In genomic region chr1:27883771-27884170, GRCm38 (mm10) we compare ENCODE assay signal across 28 mouse cellular contexts.
DNase-seq lines count a peak whose midpoint lies in the region; ATAC-seq and TF ChIP-seq lines count a peak whose summit lies in the region.
"Had no signal": no experiment of that assay in that cellular context is flagged by ENCODE, and none has a peak within 500 bp of the region (broad histone marks: within the 10 kb centered on the region; RNA-seq: fewer than 3 reads in every experiment).

No protein-coding gene starts in this region.

- H3K9me3 ChIP-seq in kidney, embryonic 16.5 days (ENCODE audit: low read length), result no peaks in the 10 kb centered on the region
- H3K9me3 ChIP-seq in liver, postnatal 0 days (ENCODE audit: low read length), result no peaks in the 10 kb centered on the region
- no peaks in the 10 kb centered on the region for H3K9me3 ChIP-seq in liver, embryonic 12.5 days (replicated peaks)
- H3K9me3 ChIP-seq: embryonic facial prominence, embryonic 10.5 days; embryonic facial prominence, embryonic 13.5 days; forebrain, embryonic 12.5 days; forebrain, embryonic 15.5 days; heart, embryonic 12.5 days; heart, embryonic 15.5 days; hindbrain, embryonic 10.5 days; hindbrain, embryonic 13.5 days had no signal

- no peak overlapping the region for H3K9ac ChIP-seq in kidney, embryonic 16.5 days (replicated peaks; ENCODE audit: low read length)
- no peak overlapping the region for H3K9ac ChIP-seq in liver, postnatal 0 days (replicated peaks)
- no peak overlapping the region for H3K9ac ChIP-seq in liver, embryonic 12.5 days
- H3K9ac ChIP-seq: embryonic facial prominence, embryonic 13.5 days; forebrain, embryonic 12.5 days; forebrain, embryonic 15.5 days; heart, embryonic 12.5 days; heart, embryonic 15.5 days; hindbrain, embryonic 13.5 days had no signal

- H3K4me3 ChIP-seq in kidney, embryonic 16.5 days (ENCODE audit: low read length), result no peak overlapping the region
- H3K4me3 ChIP-seq in liver, postnatal 0 days (ENCODE audit: low read depth, low read length), result no peak overlapping the region
- no peak overlapping the region for H3K4me3 ChIP-seq in liver, embryonic 12.5 days
- H3K4me3 ChIP-seq: embryonic facial prominence, embryonic 10.5 days; embryonic facial prominence, embryonic 13.5 days; erythroblast, embryonic 14.5 days; forebrain, embryonic 12.5 days; forebrain, embryonic 15.5 days; heart, embryonic 12.5 days; heart, embryonic 15.5 days; hindbrain, embryonic 10.5 days; hindbrain, embryonic 13.5 days had no signal

- no peak overlapping the region for H3K4me2 ChIP-seq in kidney, embryonic 16.5 days (replicated peaks; ENCODE audit: low read depth, low read length)
- no peak overlapping the region for H3K4me2 ChIP-seq in liver, postnatal 0 days (ENCODE audit: low read depth, low read length)
- H3K4me2 ChIP-seq in liver, embryonic 12.5 days, result no peak overlapping the region
- H3K4me2 ChIP-seq: embryonic facial prominence, embryonic 13.5 days; forebrain, embryonic 12.5 days; forebrain, embryonic 15.5 days; heart, embryonic 12.5 days; heart, embryonic 15.5 days; hindbrain, embryonic 13.5 days had no signal

- no peak overlapping the region for H3K27ac ChIP-seq in kidney, embryonic 16.5 days (ENCODE audit: low read length)
- no peak overlapping the region for H3K27ac ChIP-seq in liver, postnatal 0 days (ENCODE audit: low read depth)
- H3K27ac ChIP-seq in liver, embryonic 12.5 days, result no peak overlapping the region
- H3K27ac ChIP-seq: embryonic facial prominence, embryonic 10.5 days; embryonic facial prominence, embryonic 13.5 days; forebrain, embryonic 12.5 days; forebrain, embryonic 15.5 days; heart, embryonic 15.5 days; hindbrain, embryonic 10.5 days; hindbrain, embryonic 13.5 days had no signal

- H3K36me3 ChIP-seq in kidney, embryonic 16.5 days (ENCODE audit: insufficient read depth, low read length), result no peaks in the 10 kb centered on the region
- H3K36me3 ChIP-seq in liver, postnatal 0 days (replicated peaks; ENCODE audit: insufficient read depth, low read length), result no peaks in the 10 kb centered on the region
- no peaks in the 10 kb centered on the region for H3K36me3 ChIP-seq in liver, embryonic 12.5 days
- H3K36me3 ChIP-seq: embryonic facial prominence, embryonic 10.5 days; embryonic facial prominence, embryonic 13.5 days; forebrain, embryonic 12.5 days; forebrain, embryonic 15.5 days; heart, embryonic 12.5 days; heart, embryonic 15.5 days; hindbrain, embryonic 10.5 days; hindbrain, embryonic 13.5 days had no signal

- peak; percentile 69; the same call in 1 of the 2 replicates for ATAC-seq in kidney, embryonic 16.5 days (ENCODE audit: low FRiP score, low TSS enrichment)
- peak; percentile 62 for ATAC-seq in liver, postnatal 0 days
- ATAC-seq in liver, embryonic 12.5 days, result no peak
- ATAC-seq: forebrain, embryonic 15.5 days had no signal

- TF ChIP-seq EP300 in liver, postnatal 0 days (IDR thresholded peaks at IDR 0.05; ENCODE audit: low read depth), result no peak

- H3K4me1 ChIP-seq in kidney, embryonic 16.5 days (ENCODE audit: insufficient read depth, low read length), result no peaks in the 10 kb centered on the region
- H3K4me1 ChIP-seq in liver, postnatal 0 days (ENCODE audit: insufficient read depth), result no peaks in the 10 kb centered on the region
- no peaks in the 10 kb centered on the region for H3K4me1 ChIP-seq in liver, embryonic 12.5 days
- H3K4me1 ChIP-seq: embryonic facial prominence, embryonic 10.5 days; embryonic facial prominence, embryonic 13.5 days; forebrain, embryonic 12.5 days; forebrain, embryonic 15.5 days; heart, embryonic 12.5 days; heart, embryonic 15.5 days; hindbrain, embryonic 10.5 days; hindbrain, embryonic 13.5 days had no signal

- intact Hi-C loops in left cerebral cortex, postnatal 25 days (cut with DNase I), result loop anchor here (10.0 kb wide), 1 partner anchor 979 kb away; no protein-coding TSS in a partner anchor

- no peak for TF ChIP-seq CTCF in liver, postnatal 0 days (IDR thresholded peaks at IDR 0.05; ENCODE audit: low read depth)

- peak; percentile 8 to 90 for DNase-seq in kidney, adult 8-10 months
- no peak for DNase-seq in kidney, adult 11 months
- no peak for DNase-seq in kidney, postnatal 4 days
- no peak for DNase-seq in liver, postnatal 0 days
- no peak for DNase-seq in left cerebral cortex, postnatal 25 days (ENCODE audit: low spot score in 2 of 2)
- DNase-seq: adrenal gland, adult 2 months; adrenal gland, postnatal 25 days; B cell, adult 2 months; cerebellum, adult 11-12 months; cerebellum, adult 8-10 months; cerebellum, postnatal 10 days; cerebellum, postnatal 36 days; embryo, embryonic 11 days; gastrocnemius, postnatal 25 days; heart, adult 18-20 months; heart, postnatal 10 days; heart, postnatal 36 days had no signal

- H3K27me3 ChIP-seq in kidney, embryonic 16.5 days (ENCODE audit: insufficient read depth, low read length), result no peaks in the 10 kb centered on the region
- no peaks in the 10 kb centered on the region for H3K27me3 ChIP-seq in liver, postnatal 0 days (ENCODE audit: insufficient read depth, low read length)
- H3K27me3 ChIP-seq in liver, embryonic 12.5 days (replicated peaks), result no peaks in the 10 kb centered on the region
- H3K27me3 ChIP-seq: embryonic facial prominence, embryonic 13.5 days; forebrain, embryonic 12.5 days; forebrain, embryonic 15.5 days; heart, embryonic 12.5 days; heart, embryonic 15.5 days; hindbrain, embryonic 13.5 days had no signal

Comparison
In these comparisons a context has a peak if more than half of its experiments do, and no peak if none do; other contexts are left out.
1. DNase-seq: peak in kidney, adult 8-10 months (2 of 2); none in kidney, adult 11 months (single experiment), kidney, postnatal 4 days (0 of 2), liver, postnatal 0 days (single experiment) and left cerebral cortex, postnatal 25 days (0 of 2).